Mouse (Mus musculus) layer of hippocampus, adult 8-10 months (tissue): ENCODE measurements around the gene Lrrn2. TPM values are rescaled to one million over a fixed set of nuclear protein-coding genes. Genes with fewer than 3 reads are reported as not detected.

Experiments used
- DNase-seq, 2 experiments: peaks; one replicate each; pipeline ENCODE4 v3.0.0; 2022; ENCODE audit warnings: low spot score in 2 of 2
- total RNA-seq, 4 experiments: library from RNA; stranded (reverse); gene quantifications; 2 replicates each; pipeline ENCODE4 v1.2.4; 2022

The Lrrn2 gene
- total RNA-seq, 4 experiments from 2014 or later, result 182 to 196 (median 188) TPM

DNA sequence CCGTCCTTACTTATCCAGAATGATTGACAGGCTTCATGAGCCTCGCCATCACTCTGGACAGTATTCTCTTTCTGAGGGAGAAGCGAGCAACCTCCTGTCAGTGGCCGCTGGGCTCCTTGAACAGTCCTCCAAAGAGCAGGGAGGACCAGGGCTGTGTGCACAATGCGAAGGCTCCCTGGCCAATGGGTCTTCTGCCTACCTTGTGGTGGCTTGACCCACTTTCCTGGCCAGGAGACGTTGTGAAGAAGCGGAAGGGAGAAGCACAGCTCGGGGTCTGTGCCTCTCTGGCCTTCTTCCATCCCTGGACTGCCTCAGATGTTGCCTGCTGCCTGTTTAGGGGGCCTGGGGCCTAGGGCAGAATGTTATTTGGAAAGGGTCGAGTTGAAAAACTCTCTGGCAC, 1.8 kb downstream of the Lrrn2 start:
- no peak for DNase-seq

DNA sequence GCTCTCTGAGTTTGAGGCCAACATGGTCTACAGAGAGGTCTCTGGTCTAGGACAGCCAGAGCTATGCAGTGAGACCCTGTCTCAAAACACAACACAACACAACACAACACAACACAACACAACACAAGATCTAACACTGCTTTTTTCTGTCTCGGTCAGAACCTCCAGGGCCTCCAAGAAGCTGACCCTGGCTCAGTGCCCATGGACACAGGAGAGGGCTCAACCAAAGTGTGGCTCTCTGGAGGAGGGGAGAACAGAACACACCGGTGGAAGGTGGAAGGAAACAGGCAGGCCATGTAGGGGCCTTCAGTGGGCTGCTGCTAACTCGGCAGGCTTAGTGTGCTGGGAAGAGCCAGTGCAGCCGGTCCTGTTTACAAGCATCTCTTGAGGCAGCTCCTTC, 5.6 kb downstream of the Lrrn2 start:
- DNase-seq, result no peak

GRCm38 (mm10) chr1:132886626-132887025, 6.6 kb downstream of the Lrrn2 start:
- DNase-seq, result no peak

- no peak for DNase-seq
Observed at GRCm38 (mm10) chr1:132888811-132889210, 8.7 kb downstream of the Lrrn2 start.

DNA sequence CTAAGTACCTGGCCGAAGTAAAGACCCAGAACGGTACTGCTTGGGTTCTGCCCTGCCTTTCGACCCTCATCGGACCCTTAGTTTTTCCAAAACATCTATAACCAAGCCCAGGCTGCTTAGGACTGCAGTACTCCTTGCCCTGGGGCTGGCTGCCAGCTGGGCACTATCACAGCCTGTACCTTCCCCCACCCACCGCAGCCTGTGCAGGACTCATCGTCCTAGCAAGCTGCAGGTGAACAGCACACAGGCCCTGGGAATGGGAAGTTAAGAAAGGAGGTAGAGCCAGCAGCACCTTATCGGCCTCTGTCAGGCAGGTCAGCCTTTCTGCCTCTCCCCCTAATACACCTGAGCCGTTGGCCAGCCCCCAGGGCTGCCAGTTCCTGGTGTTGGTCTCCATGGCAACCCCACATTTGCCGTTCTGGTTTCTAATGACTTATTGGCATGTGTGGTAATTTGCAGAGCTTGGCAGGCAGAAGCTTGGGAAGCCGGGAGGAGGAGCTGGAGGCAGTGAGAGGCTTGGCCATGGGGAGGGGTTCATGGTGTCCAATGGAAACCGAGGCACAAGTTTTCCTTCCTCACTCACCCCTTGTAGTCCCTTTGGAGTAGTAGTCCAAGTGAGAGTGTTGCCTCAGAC, 10.2 kb downstream of the Lrrn2 start:
- peak; percentile 54 to 57 for DNase-seq

GRCm38 (mm10) chr1:132892065-132892464, 12.0 kb downstream of the Lrrn2 start:
- DNase-seq, result peak; percentile 67 to 68

GRCm38 (mm10) chr1:132893311-132894077, 13.4 kb downstream of the Lrrn2 start:
- DNase-seq, result no peak

DNA sequence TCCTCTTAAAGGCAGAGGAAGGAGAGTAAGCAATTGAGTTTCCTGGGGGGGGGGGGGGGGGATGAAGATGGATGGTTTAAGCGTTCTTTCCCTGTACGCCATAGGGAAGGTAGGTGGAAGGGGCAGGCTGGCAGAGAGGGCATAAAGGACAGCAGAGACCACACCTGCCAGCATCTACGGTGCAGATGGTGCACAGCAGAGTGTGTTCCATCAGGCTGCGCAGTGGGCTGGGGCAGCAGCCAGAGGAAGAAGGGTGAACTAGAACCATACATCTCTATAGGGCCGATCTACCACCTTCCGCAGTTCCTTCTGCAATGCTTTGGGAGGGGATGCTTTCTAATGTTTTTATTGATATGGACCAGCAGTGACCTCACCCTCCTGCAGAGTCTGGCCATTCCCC, 19.0 kb downstream of the Lrrn2 start:
- DNase-seq, result no peak

- DNase-seq, result no peak
Observed at GRCm38 (mm10) chr1:132899626-132900025, 19.6 kb downstream of the Lrrn2 start.

DNA sequence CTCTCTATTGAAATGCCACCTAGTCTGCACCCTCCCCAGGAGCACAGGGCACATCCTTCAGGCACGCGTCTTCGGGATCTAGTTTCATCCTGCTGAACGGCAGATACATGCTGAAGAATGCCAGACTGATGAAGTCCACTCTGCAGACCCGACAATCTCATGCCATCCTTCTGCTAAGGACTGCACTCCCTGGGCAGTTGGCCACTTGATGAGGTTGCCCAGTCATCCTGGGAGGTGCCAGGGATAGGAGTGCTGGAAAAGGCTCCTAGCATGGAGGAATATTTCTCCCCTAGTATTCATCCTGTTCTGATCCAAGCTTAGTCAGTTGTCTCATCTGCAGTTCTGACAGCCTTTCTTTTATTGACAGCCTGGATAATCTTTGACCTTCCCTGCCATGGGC, 20.9 kb downstream of the Lrrn2 start:
- DNase-seq, result no peak

DNA sequence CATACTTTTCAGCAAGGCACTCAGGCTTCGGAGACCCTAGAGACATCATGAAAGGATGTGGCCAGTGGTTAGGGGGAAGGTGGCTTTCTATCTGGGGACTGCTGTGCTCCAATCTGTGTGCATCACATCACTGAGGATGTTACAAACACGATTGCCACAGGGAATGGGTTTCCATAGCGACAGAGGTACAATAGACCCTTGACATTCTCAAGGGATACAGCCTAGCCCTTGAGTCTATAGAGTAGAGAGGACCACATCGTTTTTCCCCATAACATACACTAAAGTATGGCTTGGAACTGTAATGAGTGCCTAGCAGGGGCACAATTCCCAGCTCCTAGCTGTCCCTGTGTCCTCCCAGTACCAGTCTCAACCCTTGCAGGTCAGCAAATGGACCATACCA, 23.4 kb downstream of the Lrrn2 start:
- no peak for DNase-seq

GRCm38 (mm10) chr1:132909090-132909489, 29.0 kb downstream of the Lrrn2 start:
- DNase-seq, result no peak

DNA sequence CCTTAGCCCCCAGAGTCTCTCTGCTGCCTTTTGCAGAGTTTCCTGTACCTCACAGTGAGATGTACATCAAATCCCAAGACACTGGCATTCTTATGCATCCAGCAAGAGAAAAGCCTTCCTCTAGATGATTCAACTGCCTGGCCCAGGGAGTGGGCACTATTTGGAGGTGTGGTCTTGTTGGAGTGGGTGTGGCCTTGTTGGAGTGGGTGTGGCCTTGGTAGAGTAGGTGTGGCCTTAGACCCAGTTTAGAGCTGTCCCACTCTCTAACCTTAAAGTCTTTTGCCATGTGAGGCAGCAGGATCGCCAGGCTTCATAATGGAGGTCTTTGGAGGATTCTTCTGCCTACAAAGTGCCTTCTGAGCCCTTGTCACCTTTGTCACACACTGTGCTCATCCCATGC, 29.9 kb downstream of the Lrrn2 start:
- no peak for DNase-seq

DNA sequence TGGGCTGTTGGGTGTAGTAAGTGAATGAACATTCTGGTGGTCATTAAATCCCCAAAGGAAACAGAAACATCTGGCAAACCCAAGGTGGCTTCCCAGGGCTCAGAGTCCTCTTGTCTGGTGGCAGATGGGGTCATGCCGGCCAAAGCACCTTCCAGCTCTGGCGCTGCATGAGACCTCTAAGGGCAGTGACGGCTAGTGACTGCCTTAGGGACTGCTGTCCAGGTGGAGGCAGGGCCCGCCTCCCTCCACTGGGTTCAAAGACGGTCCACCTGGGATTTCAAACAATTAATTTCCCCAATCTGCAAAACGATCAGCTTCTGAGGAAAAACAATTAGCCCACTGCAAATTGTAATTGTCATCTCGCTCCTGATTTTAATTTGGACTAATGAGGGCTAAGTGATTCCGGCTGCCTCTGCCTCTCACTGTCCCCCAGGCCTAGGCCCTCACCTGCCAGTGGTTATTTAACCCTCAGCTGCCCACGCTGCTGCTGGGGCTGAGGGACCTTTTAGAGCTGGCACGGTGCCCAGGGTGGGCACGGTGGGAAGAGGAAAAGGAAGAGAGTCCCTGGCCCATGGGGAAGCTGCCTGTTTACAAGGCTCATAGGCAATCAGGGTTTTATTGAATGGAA, 30.5 kb downstream of the Lrrn2 start:
- DNase-seq, result no peak

- DNase-seq, result peak; percentile 88
Observed at GRCm38 (mm10) chr1:132915849-132916493, 35.9 kb downstream of the Lrrn2 start.

DNA sequence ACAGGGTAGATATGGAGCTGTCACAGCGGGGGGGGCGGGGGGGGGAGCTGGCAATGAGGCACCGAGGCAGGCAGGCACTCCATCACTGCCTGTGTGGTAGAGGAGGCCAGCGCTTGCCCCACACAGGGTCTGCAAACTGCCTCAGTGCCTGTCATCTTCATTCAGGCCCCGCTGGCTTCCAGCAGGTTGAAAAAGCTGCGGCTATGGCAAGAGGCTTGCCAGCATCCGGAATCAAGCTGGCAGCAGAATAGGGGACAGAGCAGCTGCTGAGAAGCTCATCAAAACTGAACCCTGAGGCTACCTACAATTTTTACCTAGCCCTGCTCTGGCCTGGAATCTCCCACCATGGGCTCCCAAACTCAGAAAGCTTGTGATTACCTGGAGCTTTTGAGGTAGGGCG, 37.5 kb downstream of the Lrrn2 start:
- no peak for DNase-seq

DNA sequence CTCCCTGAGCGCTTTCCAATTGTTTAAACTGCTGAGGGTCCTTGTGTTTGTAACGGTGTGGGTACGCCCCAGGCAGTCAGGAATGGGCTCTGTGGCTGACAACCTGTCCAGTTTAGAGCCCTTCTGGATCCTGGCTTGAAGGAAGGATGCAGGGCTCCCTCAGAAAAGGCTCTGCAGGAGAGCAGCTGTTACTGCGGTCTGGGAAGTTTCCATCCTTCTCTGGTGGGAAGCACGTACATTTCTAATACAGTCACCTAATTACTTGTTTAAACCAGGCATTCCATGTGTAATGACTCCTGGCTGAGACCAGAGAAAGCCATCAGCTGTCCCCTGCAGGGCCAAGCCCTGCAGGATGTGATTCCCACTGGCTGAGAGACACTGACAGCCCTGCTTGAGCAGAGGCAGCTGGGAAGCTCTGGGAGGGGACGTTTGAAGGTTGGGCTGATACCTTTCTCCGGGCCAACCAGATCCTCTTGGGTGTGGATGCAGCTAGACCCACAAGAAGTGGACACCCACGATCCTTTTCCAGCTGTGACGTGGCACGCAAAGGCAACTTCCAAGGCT, 38.1 kb downstream of the Lrrn2 start:
- DNase-seq, result no peak

- no peak for DNase-seq
Observed at GRCm38 (mm10) chr1:132919258-132919657, 39.2 kb downstream of the Lrrn2 start.

GRCm38 (mm10) chr1:132921071-132921470, 41.0 kb downstream of the Lrrn2 start:
- DNase-seq, result no peak

GRCm38 (mm10) chr1:132922257-132922656, 42.2 kb downstream of the Lrrn2 start:
- DNase-seq, result no peak

DNA sequence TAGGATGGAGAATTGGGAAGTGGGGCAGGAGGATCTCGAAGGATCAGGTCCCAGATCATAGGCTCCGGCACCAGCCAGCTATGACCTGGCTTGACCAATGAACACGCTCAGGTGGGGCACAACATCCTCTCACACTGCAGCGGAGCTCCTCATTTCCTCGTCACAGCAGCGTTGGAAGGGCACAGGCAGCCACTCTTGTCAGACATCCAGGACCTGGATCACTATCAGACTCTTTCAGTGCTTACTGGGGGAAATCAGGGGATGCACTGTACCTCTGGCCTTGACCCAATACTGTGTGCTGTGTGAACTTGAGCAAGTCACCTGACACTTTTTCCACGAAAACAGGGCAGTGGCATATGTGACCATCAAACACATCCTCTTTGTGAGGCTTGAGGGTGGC, 45.2 kb downstream of the Lrrn2 start:
- DNase-seq, result no peak
